Mouse (Mus musculus): ENCODE data around the gene Tmem52b. TPM values are rescaled to one million over a fixed set of nuclear protein-coding genes. Genes with fewer than 3 reads are reported as not detected.

The Tmem52b gene
- polyA plus RNA-seq, 1 experiment from 2014 or later: not detected

Other genes with a start within 250 kb of the Tmem52b start
- 53.2 and 58.8 TPM in 2 replicates for gene Cd69, start 237.1 kb upstream of the Tmem52b start, polyA plus RNA-seq (2015; fragmentation: Nextera tagmentation; extraction: Ambion mirVana)
- 0.17 TPM in 1 of 2 replicates, not detected in the other for gene 4922502D21Rik, start 180.8 kb upstream of the Tmem52b start, polyA plus RNA-seq (2015; fragmentation: Nextera tagmentation; extraction: Ambion mirVana)
- gene Clec12a, start 169.9 kb upstream of the Tmem52b start, polyA plus RNA-seq (2015; fragmentation: Nextera tagmentation; extraction: Ambion mirVana): 3.9 and 4.5 TPM in 2 replicates
- gene Clec12b, start 126.7 kb upstream of the Tmem52b start, polyA plus RNA-seq (2015; fragmentation: Nextera tagmentation; extraction: Ambion mirVana): 0.15 and 0.46 TPM in 2 replicates
- 0.85 and 0.91 TPM in 2 replicates for gene Clec1b, start 115.3 kb upstream of the Tmem52b start, polyA plus RNA-seq (2015; fragmentation: Nextera tagmentation; extraction: Ambion mirVana)
- gene Clec9a, start 103.7 kb upstream of the Tmem52b start, polyA plus RNA-seq (2015; fragmentation: Nextera tagmentation; extraction: Ambion mirVana): 0.18 and 0.39 TPM in 2 replicates
- gene Clec1a, start 60.6 kb upstream of the Tmem52b start, polyA plus RNA-seq (2015; fragmentation: Nextera tagmentation; extraction: Ambion mirVana): 0.75 and 1.1 TPM in 2 replicates
- 0.09 and 0.12 TPM in 2 replicates for gene Olr1, start 5.4 kb upstream of the Tmem52b start, polyA plus RNA-seq (2015; fragmentation: Nextera tagmentation; extraction: Ambion mirVana)
- gene Gabarapl1, start 20.6 kb downstream of the Tmem52b start, polyA plus RNA-seq (2015; fragmentation: Nextera tagmentation; extraction: Ambion mirVana): 32.0 and 34.1 TPM in 2 replicates
- gene Klre1, start 65.3 kb downstream of the Tmem52b start, polyA plus RNA-seq (2015; fragmentation: Nextera tagmentation; extraction: Ambion mirVana): 0.45 and 0.74 TPM in 2 replicates
- gene Klrd1, start 79.2 kb downstream of the Tmem52b start, polyA plus RNA-seq (2015; fragmentation: Nextera tagmentation; extraction: Ambion mirVana): 9.1 and 12.2 TPM in 2 replicates
- gene Klrk1, start 111.3 kb downstream of the Tmem52b start, polyA plus RNA-seq (2015; fragmentation: Nextera tagmentation; extraction: Ambion mirVana): 4.5 and 4.8 TPM in 2 replicates
- gene Klrc3, start 130.8 kb downstream of the Tmem52b start, polyA plus RNA-seq (2015; fragmentation: Nextera tagmentation; extraction: Ambion mirVana): not detected in 2 replicates
- gene Klrc2, start 148.1 kb downstream of the Tmem52b start, polyA plus RNA-seq (2015; fragmentation: Nextera tagmentation; extraction: Ambion mirVana): 0.57 and 0.62 TPM in 2 replicates
- 2.0 and 2.4 TPM in 2 replicates for gene Klrc1, start 166.4 kb downstream of the Tmem52b start, polyA plus RNA-seq (2015; fragmentation: Nextera tagmentation; extraction: Ambion mirVana)
- gene Klri1, start 204.6 kb downstream of the Tmem52b start, polyA plus RNA-seq (2015; fragmentation: Nextera tagmentation; extraction: Ambion mirVana): not detected in 2 replicates
- gene Klri2, start 227.9 kb downstream of the Tmem52b start, polyA plus RNA-seq (2015; fragmentation: Nextera tagmentation; extraction: Ambion mirVana): 0.18 and 0.31 TPM in 2 replicates

Measured in thymus, postnatal 0 days (tissue).